Mouse (Mus musculus): Measurements from ENCODE around the gene D230025D16Rik.

- no peak for TF ChIP-seq TAL1 (IDR thresholded peaks at IDR 0.05; ENCODE audit: low read length)
- no peak for TF ChIP-seq GATA1 (IDR thresholded peaks at IDR 0.05; ENCODE audit: low read length)
Measured at GRCm38 (mm10) chr8:105297511-105298192, 72.7 kb downstream of the D230025D16Rik start, which contains the start of gene E2f4.

Measured in erythroblast, embryonic 14.5 days (primary cell).